Mouse (Mus musculus) CH12.LX (cell line): Measurements from ENCODE around the gene Dhx33. TPM values are rescaled to one million over a fixed set of nuclear protein-coding genes. Genes with fewer than 3 reads are reported as not detected.

Experiments
- DNase-seq: peaks from one replicate; pipeline ENCODE4 v3.0.0-alpha.2; 2013; ENCODE audit errors: extremely low read depth
- H3K27ac ChIP-seq: 2 replicates; pipeline ENCODE4 v1.5.1; 2012; ENCODE audit warnings: low read depth, mild to moderate bottlenecking, control low read depth, moderate library complexity; ENCODE audit not compliant: insufficient read depth
- H3K27me3 ChIP-seq: replicated peaks from 2 replicates; pipeline ENCODE3; 2012; ENCODE audit warnings: inconsistent platforms
- H3K36me3 ChIP-seq, 2 experiments: replicated peaks in 1 of 2; 2 replicates each; pipeline versions ENCODE3 to v1.6.1; 2012; ENCODE audit warnings: inconsistent platforms in 1 of 2, low read length in 1 of 2, mild to moderate bottlenecking in 1 of 2, mixed read lengths in 1 of 2, moderate library complexity in 1 of 2; ENCODE audit not compliant: control insufficient read depth in 1 of 2, insufficient read depth in 1 of 2
- H3K4me1 ChIP-seq, 2 experiments: 2 replicates each; pipeline ENCODE4 v1.6.1; 2012; ENCODE audit warnings: inconsistent platforms in 1 of 2, moderate library complexity in 1 of 2; ENCODE audit not compliant: insufficient read depth in 2 of 2, control insufficient read depth in 1 of 2
- H3K4me2 ChIP-seq: 2 replicates; pipeline ENCODE4 v1.6.1; 2012; ENCODE audit warnings: low read depth, mild to moderate bottlenecking, control low read depth; ENCODE audit not compliant: poor library complexity, insufficient read depth, severe bottlenecking
- H3K4me3 ChIP-seq, 3 experiments: fragments of 150-350 bp in 1 of 3; sonication (generic) in 1 of 3; replicated peaks in 1 of 3; 2 replicates each; pipeline versions ENCODE3 to v1.5.1; 2011 to 2012; ENCODE audit warnings: low read depth in 2 of 3, low read length in 2 of 3, mild to moderate bottlenecking in 2 of 3, moderate library complexity in 2 of 3, control low read depth in 1 of 3, improper control_type of control experiment in 1 of 3, inconsistent platforms in 1 of 3, mixed read lengths in 1 of 3; ENCODE audit not compliant: poor library complexity in 1 of 3
- H3K79me2 ChIP-seq: replicated peaks from 2 replicates; pipeline ENCODE4 v1.6.1; 2012; ENCODE audit warnings: mild to moderate bottlenecking, moderate library complexity; ENCODE audit not compliant: control insufficient read depth, poor library complexity, insufficient read depth, severe bottlenecking; ENCODE audit errors: extremely low read depth
- H3K9ac ChIP-seq: 2 replicates; pipeline ENCODE4 v1.6.1; 2012; ENCODE audit warnings: low read depth, mild to moderate bottlenecking, control low read depth, moderate library complexity; ENCODE audit not compliant: insufficient read depth
- H3K9me3 ChIP-seq: replicated peaks from 2 replicates; pipeline ENCODE3; 2012; ENCODE audit warnings: low read length, inconsistent platforms, mixed read lengths
- CHD1 ChIP-seq: IDR thresholded peaks from 2 replicates; pipeline ENCODE4 v1.6.1; 2012; ENCODE audit warnings: low read depth, low read length, improper control_type of control experiment, inconsistent platforms
- E2F4 ChIP-seq: IDR thresholded peaks from 2 replicates; pipeline ENCODE4 v1.6.1; 2011; ENCODE audit warnings: low read depth, low read length, improper control_type of control experiment; ENCODE audit not compliant: insufficient replicate concordance
- ETS1 ChIP-seq: conservative IDR thresholded peaks from 2 replicates; pipeline ENCODE4 v1.6.1; 2012; ENCODE audit warnings: low read depth, mild to moderate bottlenecking, inconsistent platforms, low read length, improper control_type of control experiment, moderate library complexity
- HCFC1 ChIP-seq: IDR thresholded peaks from 2 replicates; pipeline ENCODE4 v1.6.1; 2012; ENCODE audit warnings: low read depth, mild to moderate bottlenecking, inconsistent platforms, low read length, improper control_type of control experiment
- JUN ChIP-seq: IDR thresholded peaks from 2 replicates; pipeline ENCODE4 v1.6.1; 2011; ENCODE audit warnings: low read depth, mild to moderate bottlenecking, low read length, improper control_type of control experiment, moderate library complexity; ENCODE audit not compliant: insufficient read depth
- JUND ChIP-seq: conservative IDR thresholded peaks from 2 replicates; pipeline ENCODE4 v1.6.1; 2011; ENCODE audit warnings: low read depth, low read length, improper control_type of control experiment
- MAFK ChIP-seq: IDR thresholded peaks from 2 replicates; pipeline ENCODE4 v1.6.1; 2011; ENCODE audit warnings: low read length, improper control_type of control experiment; ENCODE audit not compliant: insufficient replicate concordance
- MAX ChIP-seq: IDR thresholded peaks from 2 replicates; pipeline ENCODE4 v1.6.1; 2011; ENCODE audit warnings: low read length, improper control_type of control experiment
- MAZ ChIP-seq: IDR thresholded peaks from 2 replicates; pipeline ENCODE4 v1.6.1; 2012; ENCODE audit warnings: low read depth, mild to moderate bottlenecking, inconsistent platforms, low read length, improper control_type of control experiment, moderate library complexity
- NELFE ChIP-seq: IDR thresholded peaks from 2 replicates; pipeline ENCODE4 v1.6.1; 2011; ENCODE audit warnings: low read depth, low read length, improper control_type of control experiment
- NRF1 ChIP-seq: IDR thresholded peaks from 2 replicates; pipeline ENCODE4 v1.6.1; 2014; ENCODE audit warnings: low read depth, mild to moderate bottlenecking, inconsistent platforms, low read length, improper control_type of control experiment, moderate library complexity
- POLR2A ChIP-seq: IDR thresholded peaks from 2 replicates; pipeline ENCODE4 v1.6.1; 2011; ENCODE audit warnings: low read depth, mild to moderate bottlenecking, improper control_type of control experiment, low read length
- RAD21 ChIP-seq: IDR thresholded peaks from 2 replicates; pipeline ENCODE4 v1.6.1; 2011; ENCODE audit warnings: low read depth, mild to moderate bottlenecking, low read length, improper control_type of control experiment, moderate library complexity
- SMC3 ChIP-seq: IDR thresholded peaks from 2 replicates; pipeline ENCODE4 v1.6.1; 2011; ENCODE audit warnings: low read depth, low read length, improper control_type of control experiment
- TBP ChIP-seq: conservative IDR thresholded peaks from 2 replicates; pipeline ENCODE4 v1.6.1; 2011; ENCODE audit warnings: low read depth, low read length, improper control_type of control experiment
- UBTF ChIP-seq: IDR thresholded peaks from 2 replicates; pipeline ENCODE4 v1.6.1; 2012; ENCODE audit warnings: low read depth, mild to moderate bottlenecking, inconsistent platforms, low read length, improper control_type of control experiment, moderate library complexity
- USF1 ChIP-seq: IDR thresholded peaks from 2 replicates; pipeline ENCODE4 v1.6.1; 2014; ENCODE audit warnings: low read depth, mild to moderate bottlenecking, inconsistent platforms, low read length, improper control_type of control experiment
- USF2 ChIP-seq: conservative IDR thresholded peaks from 2 replicates; pipeline ENCODE4 v1.6.1; 2011; ENCODE audit warnings: low read depth, low read length, improper control_type of control experiment
- ZMIZ1 ChIP-seq: IDR thresholded peaks from 2 replicates; pipeline ENCODE4 v1.6.1; 2012; ENCODE audit warnings: low read depth, mild to moderate bottlenecking, inconsistent platforms, low read length, improper control_type of control experiment
- ZNF384 ChIP-seq: IDR thresholded peaks from 2 replicates; pipeline ENCODE4 v1.6.1; 2012; ENCODE audit warnings: low read depth, low read length, improper control_type of control experiment, inconsistent platforms
- dilution Hi-C: fragments of 300-500 bp; cut with MboI; formaldehyde crosslinking; loops from 2 replicates; pipeline ENCODE4 v1.14.3; 2020; ENCODE audit warnings: low sequenced_read_pairs; ENCODE audit not compliant: extremely low pct_unique_long_range_greater_than_20kb, extremely low pct_ligation_motif_present
- in situ Hi-C: fragments of 300-500 bp; cut with MboI; formaldehyde crosslinking; loops from 3 replicates; pipeline ENCODE4 v1.14.3; 2019; ENCODE audit warnings: low sequenced_read_pairs, low pct_ligation_motif_present, low pct_unique_long_range_greater_than_20kb, mixed read lengths
- polyA plus RNA-seq: library from polyadenylated mRNA; unstranded; fragments of >175 nt; gene quantifications from 2 replicates; pipeline ENCODE4 v1.2.1, GENCODE M21; 2012; ENCODE audit warnings: low read depth; ENCODE audit not compliant: insufficient read length
- total RNA-seq, 2 experiments: library from RNA; depleted of rRNA; stranded (reverse); fragments of 300-350 nt in 1 of 2; fragments of >200 nt in 1 of 2; gene quantifications; 2 replicates each; pipeline ENCODE4 v1.2.3; 2012 to 2014

Dhx33 gene
- total and polyA plus RNA-seq, 3 experiments, result 34.4 to 55.9 (median 43.0) TPM

DNA sequence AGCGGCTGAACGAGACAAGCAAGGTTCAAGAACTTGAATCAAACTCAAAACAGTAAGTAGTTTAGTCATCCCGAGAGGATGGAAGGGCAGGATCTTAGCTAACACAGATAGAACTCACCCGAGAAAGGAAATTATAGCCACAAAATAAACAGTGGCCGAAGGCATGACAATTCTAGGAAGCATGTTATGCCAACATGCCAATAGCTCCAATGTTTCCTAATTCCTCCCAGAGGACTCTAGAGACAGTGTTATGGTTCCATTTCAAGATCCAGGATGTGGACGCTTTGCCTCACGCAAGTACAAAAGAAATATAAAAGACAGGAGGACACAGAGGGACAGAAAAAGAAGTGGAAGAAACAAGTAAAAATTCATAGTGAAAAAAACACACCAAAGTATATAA, 3.6 kb upstream of the Dhx33 start:
- Histone ChIP-seq H3K79me2 (peaks cover 16% of the 10 kb centered on the region), H3K36me3 (peaks cover 38 to 63% of the 10 kb centered on the region in 2 experiments), H3K4me3 (no peak overlapping the region), H3K27ac (no peak overlapping the region), H3K27me3 (no peaks in the 10 kb centered on the region), H3K4me1 (peaks cover 0 to 15% of the 10 kb centered on the region in 2 experiments; a peak in 2 of 4 replicates), H3K9ac (no peak overlapping the region), H3K9me3 (no peaks in the 10 kb centered on the region), H3K4me2 (no peak overlapping the region)
- in situ Hi-C loops (no loop called here), dilution Hi-C loops (no loop called here)
- TF ChIP-seq RAD21 (no peak), HCFC1 (no peak), MAZ (no peak), NELFE (no peak), TBP (no peak), POLR2A (no peak), NRF1 (no peak), USF2 (no peak), JUN (no peak), CHD1 (no peak), MAFK (no peak), ZMIZ1 (no peak), MAX (no peak), E2F4 (no peak), ETS1 (no peak), USF1 (no peak), UBTF (no peak), ZNF384 (no peak), SMC3 (no peak), JUND (no peak)
- DNase-seq, result no peak

DNA sequence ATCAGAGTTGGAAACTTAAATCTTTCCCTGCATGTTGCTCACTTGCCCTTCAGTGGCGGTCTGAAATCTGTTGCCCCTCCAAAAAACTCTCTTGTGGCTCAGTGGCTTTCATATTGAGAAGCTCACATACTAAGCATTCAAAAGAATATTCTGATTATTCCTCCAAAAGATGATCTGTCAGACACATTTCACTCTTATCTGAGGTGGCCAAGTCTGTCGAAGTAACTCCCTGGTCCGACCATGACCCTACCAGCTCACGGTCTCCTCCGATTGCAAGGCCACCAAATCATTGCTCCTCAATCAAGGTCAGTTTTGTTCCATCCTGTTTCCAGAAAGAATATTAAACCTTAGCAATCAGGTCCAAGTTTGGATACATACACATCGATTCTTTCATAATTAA, 2.8 kb upstream of the Dhx33 start:
- Histone ChIP-seq H3K4me3 (no peak overlapping the region), H3K9ac (no peak overlapping the region), H3K79me2 (peaks cover 21% of the 10 kb centered on the region), H3K27ac (no peak overlapping the region), H3K27me3 (no peaks in the 10 kb centered on the region), H3K9me3 (no peaks in the 10 kb centered on the region), H3K4me1 (peaks cover 7 to 23% of the 10 kb centered on the region in 2 experiments), H3K36me3 (peaks cover 30 to 62% of the 10 kb centered on the region in 2 experiments), H3K4me2 (no peak overlapping the region)
- in situ Hi-C loops, result no loop called here
- TF ChIP-seq NRF1, result no peak
- TF ChIP-seq JUN, result no peak
- no peak for DNase-seq
- dilution Hi-C loops, result no loop called here
